Mouse (Mus musculus): ENCODE data around the gene Psmd11. TPM values are rescaled to one million over a fixed set of nuclear protein-coding genes. Genes with fewer than 3 reads are reported as not detected.

Gene Psmd11
- total RNA-seq, 2 experiments from 2014 or later: 121 to 128 TPM

DNA sequence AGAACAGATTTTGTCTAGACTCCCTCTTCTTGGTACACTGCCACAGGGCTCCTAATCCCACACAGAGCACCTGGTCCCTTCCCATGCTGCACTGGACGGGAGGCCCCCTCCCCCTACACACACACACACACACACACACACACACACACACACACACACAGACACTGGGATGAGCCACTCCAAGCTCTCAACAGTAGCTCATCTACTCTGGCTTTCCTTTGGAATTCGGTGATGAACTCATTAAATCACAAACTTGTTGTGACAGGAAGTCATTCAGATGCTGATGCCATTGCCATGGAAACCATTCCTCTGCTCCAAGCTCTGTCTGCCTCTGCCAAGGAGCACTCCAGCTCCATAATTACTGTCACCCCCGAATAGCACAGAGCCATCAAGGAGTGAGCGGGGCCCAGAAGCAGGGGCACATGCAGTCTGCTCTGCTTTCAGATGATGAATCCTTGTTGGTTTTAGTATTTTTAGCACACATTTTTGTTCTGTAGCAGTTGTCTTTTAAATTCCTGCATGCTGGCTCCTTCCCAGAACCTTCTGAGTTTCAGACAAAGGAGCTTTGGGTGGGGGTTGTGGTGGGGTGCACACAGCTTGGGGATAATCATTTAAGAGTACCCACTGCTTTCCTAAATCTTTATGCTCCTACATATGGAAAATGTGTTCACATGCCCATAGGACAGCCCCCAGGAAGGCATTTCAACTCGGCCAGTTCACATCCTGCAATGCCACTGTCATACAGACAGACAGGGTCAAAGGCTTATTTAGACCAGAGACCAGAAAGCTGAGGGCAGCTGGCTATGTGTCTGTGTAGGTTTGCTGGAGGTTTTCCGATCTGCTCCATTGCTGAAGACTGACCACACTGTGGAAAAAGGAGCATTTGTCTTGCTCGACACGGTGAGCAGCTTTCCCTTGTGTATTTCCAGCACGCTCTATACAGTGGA, 90.3 kb downstream of the Psmd11 start:
- DNase-seq: no peak
- intact Hi-C loops (cut with DNase I; ENCODE audit: low total_unique reads): loop anchor here (5.0 kb wide), 1 partner anchor 36 kb away; no protein-coding TSS in a partner anchor

- no peak for DNase-seq
- intact Hi-C loops (cut with DNase I; ENCODE audit: low total_unique reads): no loop called here
These were observed 92.7 kb downstream of the Psmd11 start for GRCm38 (mm10) chr11:80521148-80521547.

Other genes with a start within 250 kb of the Psmd11 start
- 1 to 10 TPM; 3.6 to 3.7 TPM for gene Rnf135, start 244.8 kb upstream of the Psmd11 start, total RNA-seq (2021)
- 10 to 100 TPM; 38.6 to 38.9 TPM for gene Rhot1, start 219.6 kb upstream of the Psmd11 start, total RNA-seq (2021)
- gene Rhbdl3, start 127.7 kb upstream of the Psmd11 start, total RNA-seq (2021): 10 to 100 TPM; 10.6 to 11.4 TPM
- gene 5730455P16Rik, start 50.6 kb upstream of the Psmd11 start, total RNA-seq (2021): 10 to 100 TPM; 24.3 to 28.6 TPM
- 10 to 100 TPM; 61.4 to 64.0 TPM for gene Zfp207, start 45.3 kb upstream of the Psmd11 start, total RNA-seq (2021)
- gene Cdk5r1, start 48.4 kb downstream of the Psmd11 start, total RNA-seq (2021): 1 to 10 TPM; 1.5 to 3.0 TPM

All from gastrocnemius, postnatal 14 days (tissue).